Comparison of ENCODE assay signal across 28 mouse cellular contexts in genomic region chr12:102180371-102181074, GRCm38 (mm10). TPM values are rescaled to one million over a fixed set of nuclear protein-coding genes. Genes with fewer than 3 reads are reported as not detected.
DNase-seq lines count a peak whose midpoint lies in the region; ATAC-seq and TF ChIP-seq lines count a peak whose summit lies in the region.
"Had no signal": no experiment of that assay in that cellular context is flagged by ENCODE, and none has a peak within 500 bp of the region (broad histone marks: within the 10 kb centered on the region; RNA-seq: fewer than 3 reads in every experiment).

No protein-coding gene starts in this region.

- no peaks in the 10 kb centered on the region for H3K4me1 ChIP-seq in lung, embryonic 14.5 days (ENCODE audit: insufficient read depth)
- peaks cover 10% of the 10 kb centered on the region; the same call in 1 of the 2 replicates for H3K4me1 ChIP-seq in lung, postnatal 0 days (ENCODE audit: insufficient read depth, low read depth, low read length)
- no peaks in the 10 kb centered on the region for H3K4me1 ChIP-seq in hindbrain, embryonic 11.5 days (replicated peaks; ENCODE audit: control insufficient read depth, insufficient read depth, low read length)
- no peaks in the 10 kb centered on the region for H3K4me1 ChIP-seq in thymus, adult 2 months (replicated peaks; ENCODE audit: control insufficient read depth, insufficient read depth, low read length)
- H3K4me1 ChIP-seq: forebrain, embryonic 10.5 days; forebrain, embryonic 13.5 days; heart, embryonic 10.5 days; heart, embryonic 13.5 days; hindbrain, embryonic 12.5 days had no signal

- no peaks in the 10 kb centered on the region for H3K9me3 ChIP-seq in lung, embryonic 14.5 days (ENCODE audit: low read depth, low read length)
- no peaks in the 10 kb centered on the region for H3K9me3 ChIP-seq in lung, postnatal 0 days (ENCODE audit: low read length)
- H3K9me3 ChIP-seq in hindbrain, embryonic 11.5 days (ENCODE audit: control insufficient read depth, low read length), result no peaks in the 10 kb centered on the region
- H3K9me3 ChIP-seq: forebrain, embryonic 10.5 days; forebrain, embryonic 13.5 days; G1E; heart, embryonic 10.5 days; heart, embryonic 13.5 days; hindbrain, embryonic 12.5 days; hindbrain, embryonic 15.5 days had no signal

- no peak overlapping the region for H3K9ac ChIP-seq in lung, embryonic 14.5 days
- no peak overlapping the region for H3K9ac ChIP-seq in lung, postnatal 0 days (replicated peaks; ENCODE audit: low read depth)
- no peak overlapping the region for H3K9ac ChIP-seq in hindbrain, embryonic 11.5 days (ENCODE audit: low read depth, low read length)
- H3K9ac ChIP-seq: forebrain, embryonic 13.5 days; heart, embryonic 13.5 days; hindbrain, embryonic 12.5 days; hindbrain, embryonic 15.5 days had no signal

- no peak overlapping the region for H3K4me3 ChIP-seq in lung, embryonic 14.5 days (ENCODE audit: low read depth, low read length)
- H3K4me3 ChIP-seq in lung, postnatal 0 days (ENCODE audit: low read depth, low read length), result no peak overlapping the region
- no peak overlapping the region for H3K4me3 ChIP-seq in hindbrain, embryonic 11.5 days (ENCODE audit: low read depth, low read length)
- H3K4me3 ChIP-seq in thymus, adult 2 months (ENCODE audit: control insufficient read depth, insufficient read depth, low read length), result no peak overlapping the region
- H3K4me3 ChIP-seq: forebrain, embryonic 10.5 days; forebrain, embryonic 13.5 days; heart, adult 2 months; heart, embryonic 10.5 days; heart, embryonic 13.5 days; hindbrain, embryonic 12.5 days; hindbrain, embryonic 15.5 days had no signal

- H3K4me2 ChIP-seq in lung, embryonic 14.5 days, result no peak overlapping the region
- H3K4me2 ChIP-seq in lung, postnatal 0 days (replicated peaks; ENCODE audit: low read depth, low read length), result no peak overlapping the region
- H3K4me2 ChIP-seq in hindbrain, embryonic 11.5 days (replicated peaks; ENCODE audit: low read depth, low read length), result no peak overlapping the region
- H3K4me2 ChIP-seq: forebrain, embryonic 13.5 days; heart, embryonic 13.5 days; hindbrain, embryonic 12.5 days; hindbrain, embryonic 15.5 days had no signal

- no peaks in the 10 kb centered on the region for H3K36me3 ChIP-seq in lung, embryonic 14.5 days (ENCODE audit: insufficient read depth)
- no peaks in the 10 kb centered on the region for H3K36me3 ChIP-seq in lung, postnatal 0 days (ENCODE audit: insufficient read depth, low read length)
- no peaks in the 10 kb centered on the region for H3K36me3 ChIP-seq in hindbrain, embryonic 11.5 days (ENCODE audit: control insufficient read depth, insufficient read depth, low read length)
- no peaks in the 10 kb centered on the region for H3K36me3 ChIP-seq in thymus, adult 2 months (ENCODE audit: control insufficient read depth, insufficient read depth, low read length)
- H3K36me3 ChIP-seq: forebrain, embryonic 10.5 days; G1E; heart, embryonic 10.5 days; heart, embryonic 13.5 days; hindbrain, embryonic 12.5 days; hindbrain, embryonic 15.5 days had no signal

- H3K27ac ChIP-seq in lung, embryonic 14.5 days (ENCODE audit: low read depth), result no peak overlapping the region
- peak overlapping the region; percentile 33 for H3K27ac ChIP-seq in lung, postnatal 0 days (ENCODE audit: low read length)
- no peak overlapping the region for H3K27ac ChIP-seq in hindbrain, embryonic 11.5 days (ENCODE audit: low read depth, low read length)
- H3K27ac ChIP-seq in thymus, adult 2 months (ENCODE audit: control insufficient read depth, insufficient read depth, low read length), result no peak overlapping the region
- H3K27ac ChIP-seq: forebrain, embryonic 10.5 days; forebrain, embryonic 13.5 days; heart, adult 2 months; heart, embryonic 10.5 days; heart, embryonic 13.5 days; hindbrain, embryonic 12.5 days; hindbrain, embryonic 15.5 days had no signal

- no peak for TF ChIP-seq CTCF in lung, embryonic 14.5 days (IDR thresholded peaks at IDR 0.05; ENCODE audit: low read depth)
- no peak for TF ChIP-seq CTCF in lung, postnatal 0 days (IDR thresholded peaks at IDR 0.05)
- no peak for TF ChIP-seq CTCF in thymus, adult 2 months (IDR thresholded peaks at IDR 0.05; ENCODE audit: borderline replicate concordance, control insufficient read depth, extremely low read depth, insufficient read depth, low read length, poor library complexity)

- H3K27me3 ChIP-seq in lung, embryonic 14.5 days (ENCODE audit: insufficient read depth, low read length), result no peaks in the 10 kb centered on the region
- H3K27me3 ChIP-seq in lung, postnatal 0 days (replicated peaks; ENCODE audit: insufficient read depth, low read length), result no peaks in the 10 kb centered on the region
- H3K27me3 ChIP-seq in hindbrain, embryonic 11.5 days (ENCODE audit: control insufficient read depth, insufficient read depth, low read length), result no peaks in the 10 kb centered on the region; the same call in 1 of the 2 replicates
- H3K27me3 ChIP-seq in thymus, adult 2 months (ENCODE audit: control insufficient read depth, insufficient read depth, low read length), result no peaks in the 10 kb centered on the region
- H3K27me3 ChIP-seq: CH12.LX; forebrain, embryonic 13.5 days; heart, embryonic 13.5 days; hindbrain, embryonic 12.5 days; hindbrain, embryonic 15.5 days had no signal

- WGBS in lung, embryonic 14.5 days, result 51% methylated on average over 18 of the region's 18 CpGs
- WGBS in lung, postnatal 0 days, result 49% methylated on average over 18 of the region's 18 CpGs
- 88% methylated on average over 18 of the region's 18 CpGs for WGBS in hindbrain, embryonic 11.5 days
- 95% methylated on average over 18 of the region's 18 CpGs for WGBS in thymus, adult 2 months

- peak; percentile 69 to 81 for DNase-seq in lung, adult 18-20 months
- peak; percentile 66 for DNase-seq in lung, embryonic 14.5 days
- DNase-seq in lung, postnatal 0 days (ENCODE audit: low spot score), result peak; percentile 88
- peak; percentile 75 for DNase-seq in lung, postnatal 25 days (ENCODE audit: low spot score)
- DNase-seq in hindbrain, embryonic 11.5 days (ENCODE audit: low spot score), result no peak
- DNase-seq in embryo, embryonic 10 days (ENCODE audit: low spot score), result no peak
- DNase-seq in frontal cortex, postnatal 14 days (ENCODE audit: low spot score in 2 of 2), result no peak
- DNase-seq in thymus, adult 2 months, result no peak
- DNase-seq: adrenal gland, postnatal 10 days; adrenal gland, postnatal 36 days; B cell, adult 2 months; cerebellum, adult 2 months; cerebellum, adult 9-11 months; cerebellum, postnatal 25 days; gastrocnemius, postnatal 25 days; heart, adult 2 months; heart, postnatal 14 days; heart, postnatal 4 days had no signal

- TF ChIP-seq EP300 in lung, postnatal 0 days (IDR thresholded peaks at IDR 0.05), result peak; percentile 91

- TF ChIP-seq POLR2A in thymus, adult 2 months (IDR thresholded peaks at IDR 0.05; ENCODE audit: control insufficient read depth, extremely low read depth, insufficient read depth, low read length, poor library complexity), result no peak

- ATAC-seq in lung, embryonic 14.5 days (ENCODE audit: insufficient read depth), result peak; percentile 86
- ATAC-seq in lung, postnatal 0 days, result peak; percentile 94
- no peak for ATAC-seq in hindbrain, embryonic 11.5 days (ENCODE audit: low FRiP score)
- ATAC-seq: forebrain, embryonic 13.5 days; forebrain, embryonic 16.5 days; Patski had no signal

RNA-seq across cellular contexts. Expression of gene Slc24a4, which starts 52.0 kb away (rescaled TPM):
- polyA plus RNA-seq in lung, embryonic 14.5 days (2014; fragmentation: Nextera tagmentation; extraction: Ambion mirVana), result 0.89 and 1.1 TPM in 2 replicates
- 10.2 and 10.7 TPM in 2 replicates for polyA plus RNA-seq in lung, postnatal 0 days (2015; fragmentation: Nextera tagmentation; extraction: Ambion mirVana)
- 0.24 and 0.54 TPM in 2 replicates for polyA plus RNA-seq in hindbrain, embryonic 11.5 days (2014; fragmentation: Nextera tagmentation; extraction: Ambion mirVana)
- polyA plus RNA-seq in thymus, adult 2 months (2012; rRNA removed), result 3.7 and 4.7 TPM in 2 replicates
- polyA plus RNA-seq: G1E, Patski had no signal

Comparison
In these comparisons a context has a peak if more than half of its experiments do, and no peak if none do; other contexts are left out.
1. DNase-seq: peak in lung, adult 18-20 months (2 of 2), lung, embryonic 14.5 days (single experiment), lung, postnatal 0 days (single experiment) and lung, postnatal 25 days (single experiment); none in hindbrain, embryonic 11.5 days (single experiment), embryo, embryonic 10 days (single experiment), frontal cortex, postnatal 14 days (0 of 2) and thymus, adult 2 months (single experiment).